Mouse (Mus musculus) midbrain, postnatal 0 days (tissue): ENCODE data around the gene Emd. TPM values are rescaled to one million over a fixed set of nuclear protein-coding genes. Genes with fewer than 3 reads are reported as not detected.
A peak's percentile ranks its signal among the peaks of the same experiment; 100 is the strongest.

Source experiments
- ATAC-seq: fragments of 200-750 bp; cut with Nextera tagmentation; 2 replicates; pipeline ENCODE4 v1.8.0; 2017; ENCODE audit warnings: moderate number of reproducible peaks, mild to moderate bottlenecking, moderate TSS enrichment, moderate library complexity; ENCODE audit not compliant: low FRiP score
- DNase-seq: peaks from one replicate; pipeline ENCODE4 v3.0.0-alpha.2; 2015; ENCODE audit warnings: low spot score
- H3K27ac ChIP-seq: fragments of 300-500 bp; sonication (generic); 2 replicates; pipeline ENCODE4 v1.5.1; 2014; ENCODE audit warnings: low read depth, mild to moderate bottlenecking, low read length, mixed read lengths
- H3K27me3 ChIP-seq: fragments of 300-500 bp; sonication (generic); 2 replicates; pipeline ENCODE4 v1.6.1; 2014; ENCODE audit warnings: low read length, control low read depth, mixed read lengths; ENCODE audit not compliant: insufficient read depth
- H3K36me3 ChIP-seq: fragments of 300-500 bp; sonication (generic); 2 replicates; pipeline ENCODE4 v1.6.1; 2014; ENCODE audit warnings: low read length, control low read depth, mixed read lengths; ENCODE audit not compliant: insufficient read depth
- H3K4me1 ChIP-seq: fragments of 300-500 bp; sonication (generic); 2 replicates; pipeline ENCODE4 v1.6.1; 2014; ENCODE audit warnings: mild to moderate bottlenecking, control low read depth, antibody characterized with exemption, low read length, mixed read lengths; ENCODE audit not compliant: insufficient read depth
- H3K4me2 ChIP-seq: fragments of 300-500 bp; sonication (generic); 2 replicates; pipeline ENCODE4 v1.6.1; 2014; ENCODE audit warnings: low read depth, mild to moderate bottlenecking, low read length, mixed read lengths; ENCODE audit not compliant: poor library complexity, severe bottlenecking
- H3K4me3 ChIP-seq: fragments of 300-500 bp; sonication (generic); 2 replicates; pipeline ENCODE4 v1.5.1; 2014; ENCODE audit warnings: low read depth, mild to moderate bottlenecking, low read length, moderate library complexity
- H3K9ac ChIP-seq: fragments of 300-500 bp; sonication (generic); replicated peaks from 2 replicates; pipeline ENCODE4 v1.6.1; 2014; ENCODE audit warnings: mild to moderate bottlenecking, low read length, moderate library complexity, mixed read lengths; ENCODE audit not compliant: poor library complexity, severe bottlenecking
- H3K9me3 ChIP-seq: fragments of 300-500 bp; sonication (generic); 2 replicates; pipeline ENCODE4 v1.6.1; 2016; ENCODE audit warnings: low read length, control low read depth
- CTCF ChIP-seq: IDR thresholded peaks from 2 replicates; pipeline ENCODE4 v1.5.1; 2016; ENCODE audit warnings: antibody characterized with exemption, mild to moderate bottlenecking
- whole genome bisulfite sequencing: fragments of 180-500 bp; shearing (Covaris S2); extraction: QIAGEN DNeasy Blood & Tissue Kit; methylation state at CpG from one replicate; pipeline ENCODE4 v1.1.7; 2014; 5-methylcytosine and 5-hydroxymethylcytosine counted together
- polyA plus RNA-seq: library from polyadenylated mRNA; unstranded; fragments of >200 nt; fragmentation: Nextera tagmentation; extraction: Ambion mirVana; gene quantifications from 2 replicates; pipeline ENCODE4 v1.2.1, GENCODE M21; 2015
- total RNA-seq: library from RNA; depleted of rRNA; stranded (reverse); fragments of >200 nt; gene quantifications from 2 replicates; pipeline ENCODE4 v1.2.3, GENCODE M21; 2014

Gene Emd
- total and polyA plus RNA-seq, 2 experiments from 2014 or later, result 18.2 to 70.0 TPM

DNA sequence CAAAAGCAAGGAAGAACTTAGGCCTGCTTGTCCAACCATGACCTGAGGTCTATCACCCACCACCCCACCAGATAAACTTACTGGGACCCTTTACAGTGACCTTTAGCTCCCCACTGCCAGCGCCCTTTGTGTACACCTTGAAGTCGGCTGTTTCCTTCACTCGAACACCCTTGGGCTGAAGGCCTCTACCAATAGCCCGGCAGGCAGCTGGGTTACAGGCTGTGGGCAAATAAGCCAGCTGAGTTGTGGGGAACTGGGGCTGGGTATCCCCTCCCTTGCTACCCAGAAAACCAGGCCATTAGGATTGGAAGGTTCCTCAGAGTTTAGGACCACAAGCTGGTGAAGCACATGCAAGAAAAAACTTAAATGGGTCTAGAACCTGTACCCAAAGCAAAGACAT, 14.2 kb upstream of the Emd start:
- Histone ChIP-seq H3K36me3 (peaks cover 48% of the 10 kb centered on the region), H3K27ac (no peak overlapping the region), H3K27me3 (no peaks in the 10 kb centered on the region), H3K4me3 (no peak overlapping the region), H3K4me2 (no peak overlapping the region), H3K9ac (no peak overlapping the region), H3K9me3 (no peaks in the 10 kb centered on the region), H3K4me1 (no peaks in the 10 kb centered on the region)
- WGBS, result 97% methylated on average over 4 of the region's 4 CpGs
- TF ChIP-seq CTCF, result no peak
- DNase-seq, result no peak
- ATAC-seq, result no peak

DNA sequence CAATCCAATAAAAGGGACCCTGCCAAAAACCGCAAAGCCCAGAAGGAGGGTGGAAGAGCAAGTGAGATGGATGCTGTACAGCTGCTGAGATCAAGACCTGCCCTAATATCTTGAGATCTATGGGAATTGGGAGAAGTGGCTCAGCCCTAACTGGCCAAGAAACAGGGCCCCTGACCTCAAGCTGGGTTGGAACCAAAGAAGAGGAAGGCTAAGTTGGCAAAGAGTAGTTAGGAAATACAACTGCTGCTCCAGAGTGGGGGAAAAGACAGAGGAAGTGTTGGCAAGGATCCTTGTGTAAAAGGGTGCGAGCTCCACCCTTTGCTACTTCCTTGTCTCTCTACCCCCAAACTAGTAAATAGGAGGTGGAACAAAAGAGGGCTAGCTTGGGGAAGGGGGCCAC, 11.1 kb upstream of the Emd start:
- H3K9me3 ChIP-seq, result no peaks in the 10 kb centered on the region
- no peak overlapping the region for H3K9ac ChIP-seq
- DNase-seq, result no peak
- H3K4me2 ChIP-seq, result peak overlapping the region; percentile 55
- no peak for TF ChIP-seq CTCF
- peak overlapping the region; percentile 45; the same call in 1 of the 2 replicates for H3K4me3 ChIP-seq
- H3K27me3 ChIP-seq, result no peaks in the 10 kb centered on the region
- peaks cover 30% of the 10 kb centered on the region for H3K36me3 ChIP-seq
- WGBS, result 89% methylated on average over 2 of the region's 2 CpGs
- no peaks in the 10 kb centered on the region for H3K4me1 ChIP-seq
- peak overlapping the region; percentile 87; the same call in 1 of the 2 replicates for H3K27ac ChIP-seq
- no peak for ATAC-seq

GRCm38 (mm10) chrX:74243807-74244206, 10.7 kb upstream of the Emd start:
- Histone ChIP-seq H3K4me2 (peak overlapping the region; percentile 55), H3K27ac (peak overlapping the region; percentile 87; the same call in 1 of the 2 replicates), H3K4me3 (peak overlapping the region; percentile 45), H3K27me3 (no peaks in the 10 kb centered on the region), H3K36me3 (peaks cover 30% of the 10 kb centered on the region), H3K4me1 (no peaks in the 10 kb centered on the region), H3K9me3 (no peaks in the 10 kb centered on the region), H3K9ac (peak overlapping the region; percentile 68; the same call in 1 of the 2 replicates)
- WGBS, result 50% methylated on average over 3 of the region's 3 CpGs
- DNase-seq (no peak), ATAC-seq (no peak)
- TF ChIP-seq CTCF, result no peak

DNA sequence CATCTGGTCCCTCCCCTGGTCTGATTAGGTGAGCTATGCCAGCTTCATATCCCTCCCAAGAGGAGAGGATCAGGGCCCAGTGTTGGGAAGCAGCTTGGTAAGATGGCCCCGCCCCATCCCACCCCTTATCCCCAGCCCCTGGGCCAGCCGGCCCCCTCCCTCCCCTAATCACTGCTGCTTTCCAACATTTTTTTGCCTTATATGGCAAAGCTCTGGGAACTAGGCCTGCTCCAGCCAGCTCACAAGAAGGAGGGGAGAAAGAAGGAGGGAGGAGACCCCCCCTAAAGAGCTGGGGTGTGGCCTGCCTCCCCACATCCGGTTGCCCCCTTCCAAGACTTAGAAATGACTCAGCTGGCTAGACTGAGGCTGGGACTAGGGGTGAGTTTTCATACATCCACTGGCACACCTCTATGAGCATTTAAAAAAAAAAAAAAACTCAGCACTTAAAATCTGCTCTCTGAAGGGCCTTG, 9.8 kb upstream of the Emd start:
- Histone ChIP-seq H3K4me1 (no peaks in the 10 kb centered on the region), H3K9me3 (no peaks in the 10 kb centered on the region), H3K27me3 (no peaks in the 10 kb centered on the region), H3K27ac (peak overlapping the region; percentile 87), H3K36me3 (peaks cover 23% of the 10 kb centered on the region), H3K4me3 (peak overlapping the region; percentile 45), H3K4me2 (peak overlapping the region; percentile 55), H3K9ac (peak overlapping the region; percentile 68)
- TF ChIP-seq CTCF, result no peak
- 27% methylated on average over 2 of the region's 3 CpGs for WGBS
- DNase-seq, result peak; percentile 71
- peak; percentile 29 for ATAC-seq

DNA sequence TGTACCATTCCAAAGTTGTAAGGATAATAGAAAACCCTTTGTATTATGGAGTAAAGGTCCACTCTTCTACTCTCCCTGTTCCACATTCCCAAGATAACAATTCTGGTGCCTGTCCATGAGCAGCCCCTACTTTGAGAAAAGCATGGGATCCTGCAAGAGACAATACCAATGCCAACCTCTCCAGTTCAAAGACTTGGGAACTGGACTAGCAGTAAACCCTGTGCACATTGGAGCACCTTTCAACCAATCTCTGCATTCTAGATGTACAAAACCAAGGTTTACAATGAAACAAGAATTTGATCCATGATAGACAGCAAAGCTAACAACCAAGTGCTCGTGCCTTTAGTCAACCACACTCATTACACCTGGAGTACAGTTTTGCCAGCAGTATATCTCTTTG, 9.4 kb upstream of the Emd start:
- WGBS, result 23% methylated on average over 1 of the region's 1 CpGs
- TF ChIP-seq CTCF, result no peak
- Histone ChIP-seq H3K9me3 (no peaks in the 10 kb centered on the region), H3K27me3 (no peaks in the 10 kb centered on the region), H3K27ac (peak overlapping the region; percentile 87), H3K4me2 (peak overlapping the region; percentile 55), H3K4me1 (no peaks in the 10 kb centered on the region), H3K9ac (peak overlapping the region; percentile 68), H3K36me3 (peaks cover 19% of the 10 kb centered on the region), H3K4me3 (peak overlapping the region; percentile 45)
- DNase-seq (no peak), ATAC-seq (no peak)

DNA sequence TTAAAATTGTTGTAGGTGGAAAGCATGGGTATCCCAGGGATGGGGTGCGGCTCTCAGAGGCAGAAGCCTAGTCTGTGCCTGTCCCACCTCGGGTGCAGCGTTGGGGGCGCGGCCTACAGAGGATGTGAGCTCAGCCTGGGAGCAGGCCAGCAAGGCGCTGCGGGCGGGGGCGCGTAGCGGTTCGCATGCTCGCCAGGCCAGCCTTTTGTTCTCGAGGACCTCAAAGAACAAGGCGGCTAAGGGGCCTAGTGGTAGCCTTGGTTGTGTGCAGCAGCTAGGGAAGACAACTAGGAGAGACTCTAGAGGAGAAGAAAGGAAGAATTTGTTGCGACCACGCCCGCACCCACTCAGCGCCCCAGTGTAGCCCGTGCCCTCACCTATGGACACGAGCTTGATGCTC, 8.8 kb upstream of the Emd start:
- Histone ChIP-seq H3K9me3 (no peaks in the 10 kb centered on the region), H3K27ac (peak overlapping the region; percentile 87), H3K4me3 (peak overlapping the region; percentile 45), H3K27me3 (no peaks in the 10 kb centered on the region), H3K36me3 (peaks cover 14% of the 10 kb centered on the region), H3K4me1 (no peaks in the 10 kb centered on the region), H3K9ac (peak overlapping the region; percentile 68), H3K4me2 (peak overlapping the region; percentile 55)
- no peak for TF ChIP-seq CTCF
- WGBS, result 28% methylated on average over 21 of the region's 21 CpGs
- ATAC-seq, result peak; percentile 53
- DNase-seq, result peak; percentile 79
